Mouse (Mus musculus) frontal cortex, adult (tissue): ENCODE data around the gene Mapk8ip3.

Experiments
- ATAC-seq: cut with Nextera tagmentation; 2 replicates; pipeline ENCODE4 v1.9.2; 2017; ENCODE audit warnings: mild to moderate bottlenecking, moderate library complexity, mixed read lengths; ENCODE audit not compliant: low TSS enrichment

The Mapk8ip3 gene

DNA sequence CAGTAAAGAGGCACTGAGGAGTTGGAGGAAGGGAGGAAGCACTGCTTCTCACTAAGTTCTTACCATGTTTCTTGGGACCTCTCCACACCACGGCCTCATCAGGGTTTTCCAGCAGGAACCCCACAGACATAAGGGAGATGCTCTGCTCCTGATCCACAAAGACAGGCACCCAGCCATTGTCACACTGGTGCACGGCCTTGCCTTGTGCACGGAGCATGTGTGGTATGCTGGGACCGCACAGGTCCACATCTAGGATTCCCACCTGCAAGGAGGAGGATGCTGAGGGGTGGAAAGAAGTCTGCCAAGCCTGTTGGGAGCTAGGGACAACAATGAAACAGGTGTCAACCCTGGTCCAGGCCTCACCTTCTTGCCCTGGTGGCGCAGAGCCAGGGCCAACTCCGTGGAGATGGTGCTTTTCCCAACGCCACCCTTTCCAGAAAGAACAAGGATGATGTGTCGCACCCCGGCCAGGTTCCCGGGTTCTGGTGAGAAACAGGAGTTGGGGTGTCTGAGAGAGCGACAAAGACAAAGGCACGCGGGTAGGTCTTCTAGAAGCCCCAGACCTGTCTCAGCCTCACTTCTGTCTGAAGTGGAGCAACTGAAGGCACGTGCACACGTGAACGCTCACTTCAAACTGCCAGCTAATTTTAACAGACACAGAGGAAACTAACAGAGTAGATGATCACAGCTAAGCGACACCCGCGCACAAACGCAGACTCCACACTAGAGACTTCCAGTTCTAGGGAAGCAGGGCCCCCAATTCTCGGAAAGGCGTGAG lies 51.2 kb downstream of the Mapk8ip3 start:
- no peak for ATAC-seq

DNA sequence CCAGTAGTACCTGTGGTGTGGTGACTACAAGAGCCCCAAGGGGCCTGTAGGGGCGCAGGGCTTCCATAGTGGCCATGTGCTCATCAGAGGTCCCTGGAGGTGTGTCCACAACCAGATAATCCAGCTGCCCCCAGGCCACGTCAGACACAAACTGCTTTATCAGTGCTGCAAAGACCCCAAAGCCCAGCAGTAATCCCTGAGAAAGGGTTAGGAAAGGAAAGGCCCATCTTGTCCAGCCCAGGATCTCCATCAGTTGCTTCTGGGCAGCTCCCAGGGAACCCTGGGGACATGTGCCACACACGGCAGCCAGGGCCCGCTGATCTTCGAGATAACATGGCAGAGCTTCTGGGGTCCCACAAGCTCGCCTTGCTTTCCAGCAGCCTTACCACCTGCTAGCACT lies 52.4 kb downstream of the Mapk8ip3 start:
- no peak for ATAC-seq

DNA sequence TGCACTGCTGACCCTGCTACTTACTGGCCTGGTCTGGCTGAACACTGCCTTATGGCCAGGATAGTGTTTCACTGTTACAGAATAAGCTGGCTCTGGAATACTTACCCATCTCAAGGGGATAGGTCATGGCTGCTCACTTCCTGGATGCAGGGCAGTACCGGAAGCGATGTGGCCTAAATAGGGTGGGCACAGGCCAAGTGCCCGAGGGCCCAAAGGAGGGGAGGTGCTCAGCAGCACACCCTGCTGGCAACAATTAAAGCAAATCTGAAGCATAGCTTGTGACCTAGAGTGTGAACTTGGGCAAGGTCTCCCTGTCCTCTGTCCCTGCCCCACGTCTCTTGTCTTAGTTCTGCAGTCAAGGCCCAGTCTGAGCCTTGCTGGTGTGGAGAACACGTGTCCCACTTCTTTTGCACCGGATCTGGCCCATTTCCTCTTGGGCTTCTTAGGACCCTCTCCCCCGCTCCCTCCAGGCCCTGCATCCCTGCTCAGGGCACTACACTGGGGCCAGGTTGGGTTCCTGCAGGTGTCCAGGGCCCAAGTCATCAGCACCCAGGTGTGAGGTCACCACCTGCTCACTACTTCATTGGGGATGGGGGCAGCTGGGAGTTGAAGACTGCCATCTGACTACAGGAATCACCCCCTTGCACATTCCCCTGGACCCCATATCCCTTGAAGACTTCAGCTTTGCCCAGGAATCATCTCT lies 54.9 kb downstream of the Mapk8ip3 start:
- ATAC-seq, result no peak

DNA sequence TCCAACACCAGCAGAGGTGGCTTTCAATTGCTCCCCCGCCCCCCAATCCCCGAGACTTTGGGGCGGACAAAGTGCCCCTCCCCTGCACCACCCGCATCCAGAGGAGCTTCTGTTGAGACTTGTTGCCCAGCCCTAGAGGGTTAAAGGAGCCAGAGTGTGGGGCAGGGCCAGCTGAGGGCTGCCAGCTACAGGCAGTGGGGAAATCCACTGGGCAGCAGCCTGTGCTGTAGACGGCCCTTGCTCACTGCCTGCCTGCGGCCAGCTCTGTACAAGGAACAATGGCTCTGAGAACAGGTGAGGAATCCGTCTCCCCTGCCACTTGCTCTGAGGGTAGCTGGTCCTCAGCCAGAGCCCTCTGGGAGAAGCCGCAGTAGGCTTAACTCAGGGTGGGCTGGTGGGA lies 58.2 kb downstream of the Mapk8ip3 start:
- no peak for ATAC-seq

DNA sequence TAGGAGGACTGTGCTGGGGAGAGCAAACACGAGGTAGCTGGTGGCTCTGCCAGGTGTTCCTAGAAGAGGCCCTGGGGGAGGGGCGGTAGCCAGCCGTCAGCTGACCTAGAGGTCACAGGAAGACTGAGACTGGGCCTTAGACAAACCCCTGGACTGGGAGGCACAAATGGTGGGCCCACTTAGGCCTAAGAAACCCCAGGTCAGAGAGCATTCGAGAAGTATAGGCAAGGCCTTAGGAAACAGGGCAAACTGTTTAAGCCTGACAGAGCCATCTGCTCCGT lies 58.7 kb downstream of the Mapk8ip3 start:
- no peak for ATAC-seq

DNA sequence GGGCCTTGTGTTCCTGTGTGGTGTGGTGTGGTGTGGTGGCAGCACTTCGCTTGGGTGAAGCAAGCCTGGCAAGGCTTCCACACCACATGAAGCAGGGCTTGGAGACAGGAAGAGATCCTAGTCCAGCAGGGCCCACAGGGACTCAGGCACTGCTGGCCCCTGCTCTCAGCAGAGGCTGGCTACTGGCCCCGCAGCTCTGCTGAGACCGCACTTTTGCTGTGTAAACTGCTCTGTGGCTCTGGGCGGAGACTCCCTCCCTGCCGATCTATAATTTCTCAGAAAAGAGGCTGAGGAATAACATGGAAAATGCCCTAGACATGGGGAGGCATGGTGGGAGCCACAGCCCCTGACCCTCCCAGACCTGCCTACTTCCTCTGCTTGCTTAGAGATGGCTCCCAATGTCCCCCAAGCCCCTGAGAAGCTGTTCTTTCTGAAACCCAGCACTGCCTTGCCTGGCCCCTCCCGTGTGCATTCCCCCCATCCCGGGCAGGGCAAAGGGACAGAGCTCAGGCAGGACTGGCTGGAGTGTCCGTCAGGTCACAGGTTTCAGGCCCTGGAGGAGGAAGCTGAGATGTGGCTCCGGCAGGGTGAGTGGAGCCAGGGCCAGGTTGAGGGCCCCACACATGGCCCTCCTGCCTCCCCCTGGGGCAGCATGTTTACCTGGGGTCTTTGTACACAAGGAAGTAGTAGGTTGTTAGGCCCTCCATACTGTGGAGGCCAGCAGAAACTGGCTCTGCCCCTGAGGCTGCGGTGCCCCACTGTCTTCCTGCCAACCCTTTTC lies 59.3 kb downstream of the Mapk8ip3 start:
- ATAC-seq, result no peak

DNA sequence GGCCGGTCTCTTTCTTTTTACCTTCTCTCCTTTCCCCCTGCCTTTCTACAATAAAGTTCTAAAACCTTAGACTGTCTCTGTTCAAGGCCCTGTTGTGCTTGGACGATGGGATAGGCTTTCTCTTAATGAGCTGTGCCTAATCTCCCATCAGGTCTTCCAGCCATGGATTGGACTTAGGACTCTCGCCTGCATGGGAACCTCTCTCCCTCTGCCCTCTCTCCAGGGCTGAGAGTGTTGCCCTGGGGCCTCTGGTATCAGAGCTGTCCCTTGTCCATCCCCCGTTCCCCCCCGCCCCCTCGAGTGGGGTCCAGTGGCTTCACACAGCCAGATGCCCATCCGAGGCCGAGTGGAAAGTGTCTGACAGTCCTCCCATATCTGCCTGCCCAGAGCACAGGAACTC lies 61.8 kb downstream of the Mapk8ip3 start:
- no peak for ATAC-seq

DNA sequence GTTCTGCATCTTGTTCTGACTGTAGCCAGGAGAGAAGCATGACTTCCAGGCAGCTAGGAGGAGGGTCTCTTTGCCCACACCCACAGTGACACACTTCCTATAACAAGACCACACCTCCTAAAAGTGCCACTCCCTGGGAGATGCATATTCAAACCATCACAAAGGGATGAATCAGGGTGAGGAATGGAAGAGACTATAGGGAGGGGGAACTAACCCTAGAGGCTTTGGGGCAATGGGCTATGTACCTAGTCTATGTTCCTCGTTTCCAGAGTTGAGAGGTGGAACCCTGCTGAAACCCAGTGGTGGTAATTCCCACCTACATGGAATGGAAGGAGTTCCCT lies 62.4 kb downstream of the Mapk8ip3 start:
- ATAC-seq, result no peak

DNA sequence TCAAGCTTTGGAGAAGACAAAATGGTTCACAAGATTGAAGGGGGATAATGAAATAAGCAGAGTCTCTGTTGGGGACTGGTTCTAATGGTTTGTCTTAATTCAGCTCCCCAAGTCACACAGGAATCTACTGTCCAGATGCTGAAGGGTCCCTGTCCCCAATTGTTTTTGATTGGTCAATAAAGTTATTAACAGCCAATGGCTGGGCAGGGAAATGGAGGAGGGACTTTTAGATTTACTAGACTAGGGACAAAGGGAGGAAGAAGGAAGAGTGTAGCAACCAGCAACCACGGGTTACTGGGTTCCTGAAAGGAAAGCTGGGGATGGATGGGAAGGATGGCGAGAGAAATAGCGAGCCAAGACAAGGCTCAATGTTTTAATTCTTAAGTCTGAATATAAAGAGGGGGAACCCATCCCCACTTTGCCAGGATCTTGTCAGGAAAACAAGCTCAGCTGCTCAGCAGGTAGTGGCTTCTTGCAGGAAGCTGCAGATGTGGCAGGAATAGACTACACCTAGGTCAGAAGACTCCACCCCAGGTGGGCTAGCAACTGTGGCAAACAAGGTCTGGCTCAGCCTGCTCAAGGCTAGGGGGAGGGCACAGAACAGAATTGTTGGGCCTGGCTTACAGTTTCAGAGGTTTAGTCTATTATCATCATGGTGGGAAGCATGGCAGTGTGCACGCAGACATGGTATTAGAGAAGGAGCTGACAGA lies 62.9 kb downstream of the Mapk8ip3 start:
- no peak for ATAC-seq

DNA sequence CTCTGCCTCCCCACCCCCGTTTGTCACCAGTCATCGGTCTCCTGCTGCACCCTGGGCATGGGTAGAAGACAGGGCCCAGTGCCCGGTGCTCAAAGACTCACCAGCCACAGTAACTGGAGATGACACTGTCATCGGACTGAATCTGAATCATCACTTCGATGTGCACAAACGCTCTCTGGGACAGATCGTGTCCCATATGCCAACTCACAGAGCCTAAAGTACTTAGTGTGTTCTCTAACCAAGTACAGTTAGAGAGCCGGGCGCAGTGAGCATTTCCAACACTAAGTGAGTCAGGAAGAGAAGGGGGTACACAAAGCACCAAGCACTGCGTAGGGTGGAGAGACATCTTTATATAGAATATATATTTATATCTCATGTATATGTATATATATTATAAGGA lies 68.9 kb downstream of the Mapk8ip3 start:
- ATAC-seq, result peak; percentile 89

DNA sequence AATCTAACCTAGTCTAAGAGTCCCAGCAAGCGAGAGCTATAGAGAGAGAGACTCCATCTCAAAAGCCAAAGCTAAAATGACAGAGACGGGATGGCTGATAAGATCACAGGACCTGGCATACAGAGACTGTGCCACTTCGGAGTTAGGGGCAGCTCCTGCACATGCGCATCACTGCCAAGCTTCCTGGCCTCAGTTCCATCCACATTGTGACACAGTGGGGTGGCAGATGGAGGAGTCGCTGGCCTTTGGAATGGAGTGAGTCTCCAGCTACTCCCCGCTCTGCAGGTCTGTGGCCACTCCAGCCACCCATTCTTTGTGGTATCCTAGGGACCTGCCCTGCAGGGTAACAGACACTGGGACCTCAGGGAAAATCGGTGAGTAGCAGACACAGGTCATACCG lies 71.0 kb downstream of the Mapk8ip3 start, which contains the start of gene Igfals:
Gene Igfals (plus strand): TSS at position 222 of the 400 bp plus-strand sequence.
- no peak for ATAC-seq

DNA sequence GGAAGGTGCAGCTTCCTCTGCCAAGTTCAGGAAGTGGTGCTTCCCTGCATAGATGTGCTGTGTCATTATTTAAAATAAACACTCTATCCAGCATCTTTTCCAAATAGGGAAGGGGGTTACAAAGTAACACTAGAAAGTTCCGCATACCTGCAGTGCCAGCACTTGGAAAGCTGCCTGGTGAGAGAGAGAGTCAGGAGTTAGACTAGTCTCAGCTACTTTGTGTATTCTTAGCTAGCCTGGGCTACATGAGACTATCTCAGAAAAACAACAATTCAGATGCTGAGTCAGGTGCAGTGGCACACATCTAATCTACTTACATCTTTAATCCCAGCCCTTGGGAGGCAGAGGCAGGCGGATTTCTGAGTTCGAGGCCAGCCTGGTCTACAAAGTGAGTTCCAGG lies 75.0 kb downstream of the Mapk8ip3 start:
- ATAC-seq, result no peak

DNA sequence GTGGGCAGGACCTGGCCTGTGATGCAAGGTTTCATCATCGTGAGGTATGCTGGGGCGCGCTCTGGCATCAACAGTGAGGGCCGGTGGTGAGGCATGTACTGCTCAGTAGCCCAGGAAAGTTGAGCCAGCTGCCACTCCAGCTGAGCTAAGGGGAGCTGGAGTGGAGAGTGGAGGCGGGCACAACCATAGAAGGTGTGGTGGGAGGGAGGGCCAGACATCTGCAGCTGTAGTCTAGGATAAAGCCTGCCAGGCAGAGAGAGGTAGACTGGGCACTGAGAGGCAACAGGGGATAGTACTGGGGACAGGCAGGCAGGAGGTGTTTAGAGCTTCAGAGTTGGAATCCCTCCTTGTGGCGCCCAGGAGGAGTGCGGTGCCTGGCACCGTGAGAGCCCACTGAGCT lies 76.7 kb downstream of the Mapk8ip3 start:
- ATAC-seq, result no peak

DNA sequence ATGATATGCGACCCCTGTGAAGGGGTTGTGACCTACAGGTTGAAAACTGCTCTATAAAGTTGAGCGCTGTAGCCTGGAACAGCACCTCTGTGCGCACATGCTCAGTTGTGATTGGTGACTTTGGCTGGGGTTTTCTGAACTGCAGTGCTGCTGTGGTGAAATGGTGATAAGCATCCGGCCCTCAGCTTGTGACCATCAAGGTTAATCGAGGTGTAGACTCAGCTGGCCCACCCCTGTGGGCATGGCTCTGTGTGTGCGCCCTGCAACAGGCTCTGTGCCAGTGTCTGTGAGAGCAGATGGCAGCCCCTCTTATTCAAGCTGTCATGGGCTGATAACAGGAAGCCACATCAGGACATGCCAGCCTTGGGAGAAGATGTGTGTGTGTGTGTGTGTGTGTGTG lies 77.8 kb downstream of the Mapk8ip3 start:
- no peak for ATAC-seq

DNA sequence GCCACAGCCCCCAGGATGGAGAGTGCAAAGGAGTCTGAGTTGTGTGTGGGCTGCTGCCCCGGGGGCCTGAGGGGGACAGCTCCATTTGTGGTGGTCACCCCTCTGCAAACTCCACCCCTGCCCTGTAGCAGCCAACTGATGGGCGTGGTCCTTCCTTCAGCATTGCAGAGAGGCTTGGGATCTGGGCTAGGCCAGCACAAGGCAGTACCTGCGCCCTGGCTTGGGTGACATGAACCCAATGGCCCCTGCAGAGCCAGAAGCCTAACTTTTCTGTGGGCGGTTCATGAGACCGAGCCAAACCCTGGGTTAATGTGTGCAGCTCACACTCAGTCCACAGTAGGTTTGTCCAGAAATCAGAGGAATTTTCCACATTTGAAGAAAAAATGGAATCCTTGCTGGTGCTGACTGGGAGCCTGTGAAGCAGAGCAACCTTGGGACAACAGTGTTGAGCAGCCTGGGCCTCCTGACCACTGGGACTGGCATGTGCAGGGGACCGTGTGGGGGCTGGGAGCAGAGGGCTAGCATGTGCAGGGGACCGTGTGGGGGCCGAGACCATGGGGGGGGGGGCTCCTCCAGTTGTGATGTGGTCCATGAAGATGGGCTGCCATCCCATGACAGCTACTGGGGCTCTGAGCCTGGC lies 78.8 kb downstream of the Mapk8ip3 start:
- no peak for ATAC-seq

DNA sequence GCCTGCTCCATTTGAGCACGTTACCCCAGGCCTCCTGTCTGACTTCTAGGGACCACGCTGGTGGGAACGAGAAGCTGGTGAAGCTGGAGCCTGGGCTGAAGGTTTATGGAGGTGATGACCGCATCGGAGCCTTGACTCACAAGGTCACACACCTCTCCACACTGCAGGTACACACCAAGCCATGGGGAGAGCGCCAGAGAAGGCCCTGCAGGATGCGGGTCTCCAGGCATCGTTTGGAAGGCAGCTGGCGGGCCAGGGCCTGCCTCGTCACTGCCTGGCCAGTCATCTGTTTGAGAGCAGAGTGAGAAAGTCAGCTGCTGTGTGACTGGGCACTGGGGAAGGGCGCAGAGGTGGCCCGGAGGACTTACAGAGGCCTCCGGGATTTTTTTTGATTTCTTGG lies 80.2 kb downstream of the Mapk8ip3 start:
- ATAC-seq, result no peak

DNA sequence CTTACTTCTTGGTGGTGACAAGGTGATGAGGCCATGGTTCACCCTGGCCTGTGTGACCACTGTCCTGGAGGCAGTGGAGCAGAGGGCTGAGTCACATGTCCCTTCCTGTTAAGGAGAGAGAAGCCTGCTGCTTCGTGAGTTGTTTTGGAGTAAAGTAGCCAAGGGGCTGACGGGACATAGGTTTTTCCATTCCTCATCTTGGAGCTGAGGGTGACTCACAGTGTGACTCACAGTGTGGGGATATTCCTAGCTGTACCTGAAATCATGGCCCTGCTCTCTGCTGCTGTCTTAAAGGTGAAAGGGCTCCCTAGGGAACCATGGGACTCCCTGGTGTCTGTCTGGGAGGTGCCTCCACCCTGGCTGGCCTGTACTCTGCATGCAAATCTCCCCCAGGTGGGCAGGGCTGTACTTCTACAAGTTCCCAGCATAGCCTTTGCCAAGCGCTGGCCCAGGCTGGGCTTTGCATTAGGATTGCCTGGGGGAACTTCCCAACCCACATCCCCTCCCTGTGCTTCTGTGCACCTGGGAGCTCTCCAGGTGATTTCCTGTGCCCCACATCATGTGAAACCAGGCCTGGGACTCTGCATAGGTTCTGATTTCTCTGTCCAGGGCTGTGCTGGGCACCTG lies 80.8 kb downstream of the Mapk8ip3 start:
- ATAC-seq, result peak; percentile 41; the same call in 1 of the 2 replicates

DNA sequence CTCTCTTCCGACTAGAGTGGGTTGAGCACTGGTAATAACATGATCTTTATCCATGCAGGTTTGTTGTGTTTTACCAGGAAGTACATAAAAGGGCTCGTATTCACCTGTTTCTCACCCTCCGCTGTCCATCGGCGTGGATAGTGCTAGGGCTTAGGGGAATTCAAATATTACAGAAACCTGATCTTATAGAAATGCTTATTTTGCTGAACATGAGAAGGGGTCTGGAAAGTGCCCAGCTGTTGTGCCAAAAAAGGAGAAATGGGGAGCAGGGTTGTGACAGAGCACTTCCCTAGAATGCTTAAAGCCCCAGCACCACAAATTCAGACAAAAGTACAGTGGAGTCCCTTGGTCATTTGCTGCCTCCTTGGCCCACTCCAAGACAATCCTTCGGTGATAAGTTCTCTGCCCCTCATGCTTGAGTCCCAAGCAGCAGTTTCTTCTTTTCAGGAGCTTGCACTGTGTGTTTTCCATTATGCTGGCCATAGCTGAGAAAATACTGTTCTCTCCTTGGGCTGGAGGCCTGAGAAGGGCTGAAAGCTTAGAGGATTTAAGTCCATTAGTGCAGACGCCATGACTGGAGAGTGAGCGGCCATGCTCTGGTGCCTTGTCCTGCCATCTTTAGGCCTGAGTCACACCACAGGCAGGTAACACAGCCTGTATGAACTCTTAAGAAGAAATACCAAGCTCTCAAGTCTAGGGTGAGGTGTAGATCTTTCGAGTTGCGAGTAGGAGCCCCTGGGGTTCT lies 85.2 kb downstream of the Mapk8ip3 start:
- no peak for ATAC-seq

DNA sequence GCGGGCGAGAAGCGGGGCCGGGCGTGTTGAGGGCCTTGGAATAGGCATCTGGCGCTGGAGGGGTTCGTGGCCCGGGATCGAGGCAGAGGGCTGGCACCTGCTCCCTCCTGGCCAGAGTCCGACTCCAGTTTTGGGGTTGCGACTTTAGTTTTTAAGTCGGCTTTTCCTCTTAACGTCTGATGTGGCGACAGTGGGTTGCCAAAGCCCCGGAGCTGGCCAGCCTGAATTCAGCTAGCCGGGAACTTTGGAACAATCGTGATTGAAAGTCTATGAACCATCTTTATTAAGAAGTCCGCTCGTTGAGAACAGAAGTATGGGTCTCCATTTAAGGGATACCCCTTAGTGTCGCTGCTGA lies 86.0 kb downstream of the Mapk8ip3 start:
- no peak for ATAC-seq

DNA sequence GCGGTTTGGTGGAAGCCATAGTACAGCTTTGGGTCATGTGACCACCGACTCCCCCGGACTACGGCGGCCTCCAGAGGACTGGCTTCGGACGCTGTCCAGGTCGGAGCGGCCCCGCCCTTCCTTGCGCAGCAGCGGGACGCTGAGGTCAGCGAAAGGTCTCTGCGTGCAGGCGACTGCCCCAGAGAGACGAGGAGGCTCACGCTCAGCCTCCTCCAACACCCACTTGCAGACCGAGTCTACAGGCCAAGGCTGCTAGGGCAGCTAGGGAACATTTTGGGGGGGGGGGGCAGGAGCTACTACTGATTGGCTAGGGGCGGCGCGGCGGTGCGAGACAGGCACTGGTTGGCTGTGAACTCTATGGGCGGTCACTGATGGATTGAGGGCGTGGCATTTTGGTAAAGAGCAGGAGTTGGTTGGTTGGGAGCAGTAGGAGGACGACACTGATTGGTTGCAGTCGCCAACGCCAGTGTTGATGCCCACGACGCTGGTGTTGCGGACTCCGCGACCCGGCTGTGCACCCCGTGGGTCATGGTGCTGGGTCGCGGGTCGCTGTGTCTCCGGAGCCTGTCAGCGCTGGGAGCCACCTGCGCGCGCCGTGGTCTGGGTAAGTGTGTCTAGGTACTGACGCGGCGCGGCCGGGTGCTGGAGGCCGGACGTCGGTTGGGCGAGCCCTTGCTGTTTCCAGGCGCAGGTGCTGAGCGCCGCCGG lies 86.6 kb downstream of the Mapk8ip3 start, which contains the start of gene Fahd1:
Gene Fahd1 (minus strand): TSS at position 300 of the 708 bp plus-strand sequence.
- peak; percentile 96 for ATAC-seq
